Mouse (Mus musculus) bone marrow macrophage, adult 2 months (primary cell): ENCODE measurements around the gene Hist4h4.

Source experiments
- CTCF ChIP-seq: IDR thresholded peaks from 2 replicates; pipeline ENCODE4 v1.5.1; 2012; ENCODE audit warnings: low read depth, mild to moderate bottlenecking, low read length, moderate library complexity
- POLR2A ChIP-seq: IDR thresholded peaks from 2 replicates; pipeline ENCODE4 v1.6.1; 2012; ENCODE audit warnings: mild to moderate bottlenecking, low read depth, low read length, borderline replicate concordance

GRCm38 (mm10) chr6:136852348-136852747 lies 48.1 kb upstream of the Hist4h4 start:
- no peak for TF ChIP-seq POLR2A
- TF ChIP-seq CTCF: no peak
